Mouse (Mus musculus) intestine, postnatal 0 days (tissue): ENCODE measurements around the gene Slc44a5. TPM values are rescaled to one million over a fixed set of nuclear protein-coding genes. Genes with fewer than 3 reads are reported as not detected.
A peak's percentile ranks its signal among the peaks of the same experiment; 100 is the strongest.

Source experiments
- ATAC-seq: fragments of 200-750 bp; cut with Nextera tagmentation; 2 replicates; pipeline ENCODE4 v1.8.0; 2017; ENCODE audit warnings: mild to moderate bottlenecking, moderate TSS enrichment, moderate library complexity
- H3K27ac ChIP-seq: fragments of 300-500 bp; sonication (generic); 2 replicates; pipeline ENCODE4 v1.5.1; 2014; ENCODE audit warnings: mild to moderate bottlenecking, low read depth, low read length, moderate library complexity
- H3K27me3 ChIP-seq: fragments of 300-500 bp; sonication (generic); replicated peaks from 2 replicates; pipeline ENCODE4 v1.6.1; 2014; ENCODE audit warnings: low read length, mixed read lengths; ENCODE audit not compliant: control insufficient read depth, insufficient read depth
- H3K36me3 ChIP-seq: fragments of 300-500 bp; sonication (generic); 2 replicates; pipeline ENCODE4 v1.6.1; 2014; ENCODE audit warnings: mild to moderate bottlenecking, moderate library complexity; ENCODE audit not compliant: control insufficient read depth, insufficient read depth
- H3K4me1 ChIP-seq: fragments of 300-500 bp; sonication (generic); replicated peaks from 2 replicates; pipeline ENCODE4 v1.6.1; 2014; ENCODE audit warnings: antibody characterized with exemption, low read length, mixed read lengths; ENCODE audit not compliant: control insufficient read depth, insufficient read depth
- H3K4me2 ChIP-seq: fragments of 300-500 bp; sonication (generic); replicated peaks from 2 replicates; pipeline ENCODE4 v1.6.1; 2014; ENCODE audit warnings: low read depth, mild to moderate bottlenecking, moderate library complexity
- H3K4me3 ChIP-seq: fragments of 300-500 bp; sonication (generic); 2 replicates; pipeline ENCODE4 v1.5.1; 2014; ENCODE audit warnings: low read depth, low read length
- H3K9ac ChIP-seq: fragments of 300-500 bp; sonication (generic); 2 replicates; pipeline ENCODE4 v1.6.1; 2014; ENCODE audit warnings: mild to moderate bottlenecking, low read depth, low read length
- H3K9me3 ChIP-seq: fragments of 300-500 bp; sonication (generic); 2 replicates; pipeline ENCODE4 v1.6.1; 2016; ENCODE audit warnings: mixed run types; ENCODE audit not compliant: control insufficient read depth
- CTCF ChIP-seq: sonication (generic); IDR thresholded peaks from 2 replicates; pipeline ENCODE4 v1.5.1; 2016; ENCODE audit warnings: low read depth, mild to moderate bottlenecking, control low read depth, antibody characterized with exemption, moderate library complexity
- WGBS: fragments of 180-500 bp; shearing (Covaris S2); extraction: QIAGEN DNeasy Blood & Tissue Kit; methylation state at CpG from one replicate; pipeline ENCODE4 v1.1.7; 2014; 5-methylcytosine and 5-hydroxymethylcytosine counted together
- polyA plus RNA-seq: library from polyadenylated mRNA; unstranded; fragments of >200 nt; fragmentation: Nextera tagmentation; extraction: Ambion mirVana; gene quantifications from 2 replicates; pipeline ENCODE4 v1.2.1, GENCODE M21; 2015

Gene Slc44a5
- polyA plus RNA-seq, 1 experiment from 2014 or later, result 0.43 TPM

GRCm38 (mm10) chr3:154268313-154268712 lies 295.1 kb downstream of the Slc44a5 start:
- H3K9ac ChIP-seq, result no peak overlapping the region
- WGBS, result 40% methylated on average over 9 of the region's 9 CpGs
- H3K27ac ChIP-seq, result no peak overlapping the region
- ATAC-seq, result peak; percentile 92
- H3K4me3 ChIP-seq, result no peak overlapping the region
- no peak overlapping the region for H3K4me2 ChIP-seq
- H3K9me3 ChIP-seq, result no peaks in the 10 kb centered on the region
- no peaks in the 10 kb centered on the region for H3K27me3 ChIP-seq
- H3K4me1 ChIP-seq, result no peaks in the 10 kb centered on the region
- no peak for TF ChIP-seq CTCF
- H3K36me3 ChIP-seq, result no peaks in the 10 kb centered on the region

GRCm38 (mm10) chr3:154269757-154270366 lies 296.6 kb downstream of the Slc44a5 start:
- Histone ChIP-seq H3K36me3 (no peaks in the 10 kb centered on the region), H3K27ac (no peak overlapping the region), H3K9me3 (no peaks in the 10 kb centered on the region), H3K4me3 (no peak overlapping the region), H3K4me2 (peak overlapping the region; percentile 45), H3K9ac (no peak overlapping the region), H3K27me3 (no peaks in the 10 kb centered on the region), H3K4me1 (no peaks in the 10 kb centered on the region)
- TF ChIP-seq CTCF, result peak; percentile 99
- 20% methylated on average over 19 of the region's 19 CpGs for WGBS
- ATAC-seq, result peak; percentile 48; the same call in 1 of the 2 replicates

- H3K27ac ChIP-seq, result no peak overlapping the region
- H3K27me3 ChIP-seq, result no peaks in the 10 kb centered on the region
- WGBS, result 68% methylated on average over 3 of the region's 3 CpGs
- H3K4me1 ChIP-seq, result no peaks in the 10 kb centered on the region
- TF ChIP-seq CTCF, result no peak
- H3K4me3 ChIP-seq, result no peak overlapping the region
- no peaks in the 10 kb centered on the region for H3K36me3 ChIP-seq
- no peak overlapping the region for H3K9ac ChIP-seq
- no peak overlapping the region for H3K4me2 ChIP-seq
- no peak for ATAC-seq
- H3K9me3 ChIP-seq, result no peaks in the 10 kb centered on the region
Observed at GRCm38 (mm10) chr3:154274681-154275080, 301.4 kb downstream of the Slc44a5 start.

- no peak overlapping the region for H3K9ac ChIP-seq
- H3K4me1 ChIP-seq, result no peaks in the 10 kb centered on the region
- ATAC-seq, result no peak
- no peak overlapping the region for H3K27ac ChIP-seq
- no peak overlapping the region for H3K4me2 ChIP-seq
- no peak for TF ChIP-seq CTCF
- H3K4me3 ChIP-seq, result no peak overlapping the region
- H3K36me3 ChIP-seq, result no peaks in the 10 kb centered on the region
- H3K27me3 ChIP-seq, result no peaks in the 10 kb centered on the region
- 57% methylated on average over 3 of the region's 3 CpGs for WGBS
- H3K9me3 ChIP-seq, result no peaks in the 10 kb centered on the region
Observed at GRCm38 (mm10) chr3:154284260-154284659, 311.0 kb downstream of the Slc44a5 start.

GRCm38 (mm10) chr3:154285351-154285750 lies 312.1 kb downstream of the Slc44a5 start:
- WGBS, result 56% methylated on average over 4 of the region's 4 CpGs
- H3K4me1 ChIP-seq, result no peaks in the 10 kb centered on the region
- no peaks in the 10 kb centered on the region for H3K9me3 ChIP-seq
- H3K4me2 ChIP-seq, result no peak overlapping the region
- H3K9ac ChIP-seq, result no peak overlapping the region
- no peaks in the 10 kb centered on the region for H3K27me3 ChIP-seq
- no peak for ATAC-seq
- H3K36me3 ChIP-seq, result no peaks in the 10 kb centered on the region
- TF ChIP-seq CTCF, result no peak
- H3K27ac ChIP-seq, result no peak overlapping the region
- no peak overlapping the region for H3K4me3 ChIP-seq

GRCm38 (mm10) chr3:154287217-154287616 lies 314.0 kb downstream of the Slc44a5 start:
- Histone ChIP-seq H3K27ac (no peak overlapping the region), H3K9me3 (no peaks in the 10 kb centered on the region), H3K9ac (no peak overlapping the region), H3K36me3 (no peaks in the 10 kb centered on the region), H3K27me3 (no peaks in the 10 kb centered on the region), H3K4me2 (no peak overlapping the region), H3K4me1 (no peaks in the 10 kb centered on the region), H3K4me3 (no peak overlapping the region)
- no peak for TF ChIP-seq CTCF
- 70% methylated on average over 2 of the region's 2 CpGs for WGBS
- no peak for ATAC-seq
